Mouse (Mus musculus): ENCODE data around the gene Ntf3. TPM values are rescaled to one million over a fixed set of nuclear protein-coding genes. Genes with fewer than 3 reads are reported as not detected.
A peak's percentile ranks its signal among the peaks of the same experiment; 100 is the strongest.

The Ntf3 gene
- total RNA-seq (2012; rRNA removed) = not detected in 2 replicates
- total RNA-seq (2014; rRNA removed) = not detected in 2 replicates
- not detected in 2 replicates for polyA plus RNA-seq (2012; ENCODE audit: insufficient read length, low read depth)

- no peak within 1 kb of the TSS for H3K4me3 ChIP-seq (replicated peaks in 1 of 3; ENCODE audit: low read depth in 2 of 3, low read length in 2 of 3, poor library complexity in 1 of 3)
- H3K9me3 ChIP-seq (replicated peaks; ENCODE audit: low read length) = no peaks in the 10 kb centered on the region
- peaks cover 82% of the 10 kb centered on the region for H3K27me3 ChIP-seq (replicated peaks)
- H3K4me2 ChIP-seq (ENCODE audit: insufficient read depth, low read depth, poor library complexity, severe bottlenecking) = no peak within 1 kb of the TSS
- no peaks in the 10 kb centered on the region for H3K36me3 ChIP-seq (replicated peaks in 1 of 2; ENCODE audit: control insufficient read depth in 1 of 2, insufficient read depth in 1 of 2, low read length in 1 of 2)
- no peak for TF ChIP-seq MYC (IDR thresholded peaks at IDR 0.05; ENCODE audit: low read depth, low read length)
- TF ChIP-seq NRF1 (IDR thresholded peaks at IDR 0.05; ENCODE audit: low read depth, low read length) = no peak
- in situ Hi-C loops (cut with MboI; ENCODE audit: low pct_ligation_motif_present, low pct_unique_long_range_greater_than_20kb, low sequenced_read_pairs) (loop anchor here (25.0 kb wide), 1 partner anchor 196 kb away; no protein-coding TSS in a partner anchor), dilution Hi-C loops (cut with MboI; ENCODE audit: extremely low pct_ligation_motif_present, extremely low pct_unique_long_range_greater_than_20kb, low sequenced_read_pairs) (no loop called here)
- H3K4me1 ChIP-seq (ENCODE audit: control insufficient read depth in 1 of 2, insufficient read depth in 2 of 2) = no peaks in the 10 kb centered on the region
- DNase-seq (ENCODE audit: extremely low read depth) = no peak
- H3K9ac ChIP-seq (ENCODE audit: insufficient read depth, low read depth) = no peak within 1 kb of the TSS
- H3K27ac ChIP-seq (ENCODE audit: insufficient read depth, low read depth) = no peak within 1 kb of the TSS
- H3K79me2 ChIP-seq (replicated peaks; ENCODE audit: control insufficient read depth, extremely low read depth, insufficient read depth, poor library complexity, severe bottlenecking) = no peaks in the 10 kb centered on the region
Observed at GRCm38 (mm10) chr6:126166548-126167207, at the start of gene Ntf3. TSS of gene Ntf3 (minus strand) at chr6:126166910.

GRCm38 (mm10) chr6:126213330-126213729 lies 46.6 kb upstream of the Ntf3 start:
- TF ChIP-seq JUN (IDR thresholded peaks at IDR 0.05; ENCODE audit: insufficient read depth, low read depth, low read length) (no peak), ELF1 (IDR thresholded peaks at IDR 0.05; ENCODE audit: low read depth, low read length) (no peak), MAFK (IDR thresholded peaks at IDR 0.05; ENCODE audit: insufficient replicate concordance, low read length) (peak; percentile 92), TCF12 (IDR thresholded peaks at IDR 0.05; ENCODE audit: low read depth, low read length) (no peak), ZMIZ1 (IDR thresholded peaks at IDR 0.05; ENCODE audit: low read depth, low read length) (no peak), CTCF (conservative IDR thresholded peaks at IDR 0.05 in 1 of 2, IDR thresholded peaks at IDR 0.05 in 1 of 2; ENCODE audit: low read depth in 2 of 2, low read length in 2 of 2) (no peak)
- Histone ChIP-seq H3K4me2 (ENCODE audit: insufficient read depth, low read depth, poor library complexity, severe bottlenecking) (no peak overlapping the region), H3K36me3 (replicated peaks in 1 of 2; ENCODE audit: control insufficient read depth in 1 of 2, insufficient read depth in 1 of 2, low read length in 1 of 2) (no peaks in the 10 kb centered on the region), H3K27me3 (replicated peaks) (peaks cover 87% of the 10 kb centered on the region), H3K27ac (ENCODE audit: insufficient read depth, low read depth) (no peak overlapping the region), H3K9ac (ENCODE audit: insufficient read depth, low read depth) (no peak overlapping the region), H3K79me2 (replicated peaks; ENCODE audit: control insufficient read depth, extremely low read depth, insufficient read depth, poor library complexity, severe bottlenecking) (no peaks in the 10 kb centered on the region), H3K4me3 (replicated peaks in 1 of 3; ENCODE audit: low read depth in 2 of 3, low read length in 2 of 3, poor library complexity in 1 of 3) (no peak overlapping the region), H3K9me3 (replicated peaks; ENCODE audit: low read length) (no peaks in the 10 kb centered on the region), H3K4me1 (ENCODE audit: control insufficient read depth in 1 of 2, insufficient read depth in 2 of 2) (no peaks in the 10 kb centered on the region)
- in situ Hi-C loops (cut with MboI; ENCODE audit: low pct_ligation_motif_present, low pct_unique_long_range_greater_than_20kb, low sequenced_read_pairs) (no loop called here), dilution Hi-C loops (cut with MboI; ENCODE audit: extremely low pct_ligation_motif_present, extremely low pct_unique_long_range_greater_than_20kb, low sequenced_read_pairs) (no loop called here)
- DNase-seq (ENCODE audit: extremely low read depth) = no peak

GRCm38 (mm10) chr6:126203366-126203765 lies 36.7 kb upstream of the Ntf3 start:
- dilution Hi-C loops (cut with MboI; ENCODE audit: extremely low pct_ligation_motif_present, extremely low pct_unique_long_range_greater_than_20kb, low sequenced_read_pairs) = no loop called here
- Histone ChIP-seq H3K9ac (ENCODE audit: insufficient read depth, low read depth) (no peak overlapping the region), H3K36me3 (replicated peaks in 1 of 2; ENCODE audit: control insufficient read depth in 1 of 2, insufficient read depth in 1 of 2, low read length in 1 of 2) (no peaks in the 10 kb centered on the region), H3K4me2 (ENCODE audit: insufficient read depth, low read depth, poor library complexity, severe bottlenecking) (no peak overlapping the region), H3K4me3 (replicated peaks in 1 of 3; ENCODE audit: low read depth in 2 of 3, low read length in 2 of 3, poor library complexity in 1 of 3) (no peak overlapping the region), H3K79me2 (replicated peaks; ENCODE audit: control insufficient read depth, extremely low read depth, insufficient read depth, poor library complexity, severe bottlenecking) (no peaks in the 10 kb centered on the region), H3K27ac (ENCODE audit: insufficient read depth, low read depth) (no peak overlapping the region), H3K27me3 (replicated peaks) (peaks cover 84% of the 10 kb centered on the region), H3K4me1 (ENCODE audit: control insufficient read depth in 1 of 2, insufficient read depth in 2 of 2) (no peaks in the 10 kb centered on the region), H3K9me3 (replicated peaks; ENCODE audit: low read length) (no peaks in the 10 kb centered on the region)
- DNase-seq (ENCODE audit: extremely low read depth) = no peak
- in situ Hi-C loops (cut with MboI; ENCODE audit: low pct_ligation_motif_present, low pct_unique_long_range_greater_than_20kb, low sequenced_read_pairs) = no loop called here
- no peak for TF ChIP-seq NRF1 (IDR thresholded peaks at IDR 0.05; ENCODE audit: low read depth, low read length)
- TF ChIP-seq SIN3A (IDR thresholded peaks at IDR 0.05; ENCODE audit: low read length) = no peak
- TF ChIP-seq USF1 (IDR thresholded peaks at IDR 0.05; ENCODE audit: low read depth, low read length) = no peak
- TF ChIP-seq ZKSCAN1 (IDR thresholded peaks at IDR 0.05; ENCODE audit: borderline replicate concordance, low read depth, low read length) = no peak
- TF ChIP-seq CHD1 (IDR thresholded peaks at IDR 0.05; ENCODE audit: low read depth, low read length) = no peak
- TF ChIP-seq NELFE (IDR thresholded peaks at IDR 0.05; ENCODE audit: low read depth, low read length) = no peak
- TF ChIP-seq MEF2A (IDR thresholded peaks at IDR 0.05; ENCODE audit: borderline replicate concordance, low read depth, low read length) = no peak
- TF ChIP-seq HCFC1 (IDR thresholded peaks at IDR 0.05; ENCODE audit: low read depth, low read length) = no peak
- TF ChIP-seq EP300 (IDR thresholded peaks at IDR 0.05; ENCODE audit: low read length) = no peak
- TF ChIP-seq MAX (IDR thresholded peaks at IDR 0.05; ENCODE audit: low read length) = no peak
